Comparison of ENCODE assay signal across 15 mouse cellular contexts in the genomic region with DNA sequence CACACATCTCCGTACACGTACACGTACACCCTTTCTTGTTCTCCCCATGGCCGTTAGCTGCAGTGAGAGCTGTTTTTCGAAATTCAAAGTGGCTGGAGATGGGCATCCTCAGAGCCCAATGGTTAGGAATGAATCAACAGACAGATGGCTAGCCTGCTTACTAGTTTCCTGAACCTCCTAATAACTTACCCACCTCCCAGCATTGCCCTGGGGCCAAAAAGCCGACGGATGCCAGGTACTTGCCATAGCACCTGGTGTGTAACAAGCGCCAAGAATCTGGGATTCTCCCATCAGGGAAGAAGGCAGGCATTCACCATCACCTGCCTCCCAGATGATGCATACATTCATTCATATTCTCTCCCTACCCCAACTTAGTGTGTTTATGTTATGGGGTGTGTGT. TPM values are rescaled to one million over a fixed set of nuclear protein-coding genes. Genes with fewer than 3 reads are reported as not detected.
"Had no signal": no experiment of that assay in that cellular context is flagged by ENCODE, and none has a peak within 500 bp of the region (broad histone marks: within the 10 kb centered on the region; RNA-seq: fewer than 3 reads in every experiment).

No protein-coding gene starts in this region.

- H3K4me1 ChIP-seq: limb, embryonic 12.5 days; liver, embryonic 13.5 days; lung, embryonic 15.5 days; megakaryocyte, embryonic 14.5 days; neural tube, embryonic 12.5 days had no signal

- H3K4me2 ChIP-seq: limb, embryonic 12.5 days; liver, embryonic 13.5 days; lung, embryonic 15.5 days; midbrain, embryonic 11.5 days; midbrain, embryonic 15.5 days; neural tube, embryonic 12.5 days had no signal

- H3K36me3 ChIP-seq: limb, embryonic 12.5 days; liver, embryonic 13.5 days; lung, embryonic 15.5 days; midbrain, embryonic 15.5 days; neural tube, embryonic 12.5 days had no signal

- DNase-seq: kidney, postnatal 25 days; liver; liver, embryonic 13.5 days; liver, postnatal 0 days; lung, postnatal 14 days; right cerebral cortex, postnatal 14 days; thymus, postnatal 36 days had no signal

- H3K9me3 ChIP-seq: limb, embryonic 12.5 days; liver, embryonic 13.5 days; lung, embryonic 15.5 days; megakaryocyte, embryonic 14.5 days; midbrain, embryonic 15.5 days; neural tube, embryonic 12.5 days had no signal

- H3K4me3 ChIP-seq: left cerebral cortex, adult 2 months; limb, embryonic 12.5 days; liver, embryonic 13.5 days; lung, embryonic 15.5 days; megakaryocyte, embryonic 14.5 days; midbrain, embryonic 15.5 days; neural tube, embryonic 12.5 days had no signal

- H3K27ac ChIP-seq: left cerebral cortex, adult 2 months; limb, embryonic 12.5 days; liver, embryonic 13.5 days; lung, embryonic 15.5 days; macrophage; midbrain, embryonic 15.5 days; neural tube, embryonic 12.5 days had no signal

- H3K9ac ChIP-seq: limb, embryonic 12.5 days; liver, embryonic 13.5 days; liver, postnatal 0 days; lung, embryonic 15.5 days; midbrain, embryonic 15.5 days; neural tube, embryonic 12.5 days had no signal

- H3K27me3 ChIP-seq: limb, embryonic 12.5 days; liver, embryonic 13.5 days; lung, embryonic 15.5 days; megakaryocyte, embryonic 14.5 days; midbrain, embryonic 15.5 days; neural tube, embryonic 12.5 days had no signal

- ATAC-seq: liver, postnatal 0 days; midbrain, embryonic 15.5 days had no signal

RNA-seq across cellular contexts. Expression of gene Abcc12, which starts 53.7 kb away (rescaled TPM):
- polyA plus RNA-seq: liver, embryonic 13.5 days; liver, postnatal 0 days; macrophage; neural tube, embryonic 12.5 days had no signal
